Mouse (Mus musculus): Measurements from ENCODE around the gene Fgfr2.
"Not testable (repeated sequence)": the region's sequence is repeated elsewhere in the genome, so short reads cannot be mapped to it uniquely, and the experiment has no call there.

GRCm38 (mm10) chr7:131073476-131073875 lies 2049.7 kb downstream of the Fgfr2 start:
- TF ChIP-seq HCFC1 (IDR thresholded peaks at IDR 0.05; ENCODE audit: borderline replicate concordance, insufficient read depth, low read length); CHD2 (IDR thresholded peaks at IDR 0.05; ENCODE audit: low read depth, low read length); ZC3H11A (IDR thresholded peaks at IDR 0.05; ENCODE audit: borderline replicate concordance, low read depth, low read length): not testable (repeated sequence)
